Mouse (Mus musculus): ENCODE measurements at regions not wholly inside any gene's neighbourhood (a gene's known extent, or its start where the extent isn't known, plus 50 kb on each side); places are given as distances from the start of the nearest gene placed in this dataset.

GRCm38 (mm10) chr1:51682273-51682672 lies 204.0 kb upstream of the Nabp1 start:
- H3K4me3 ChIP-seq (replicated peaks; ENCODE audit: low read length): no peak overlapping the region
- no peak overlapping the region for H3K9ac ChIP-seq
- H3K27ac ChIP-seq: no peak overlapping the region
- no peaks in the 10 kb centered on the region for H3K36me3 ChIP-seq (replicated peaks; ENCODE audit: control insufficient read depth, insufficient read depth)
- DNase-seq (ENCODE audit: low spot score) (no peak), ATAC-seq (ENCODE audit: low FRiP score) (no peak)
- WGBS: 83% methylated on average over 5 of the region's 5 CpGs
- H3K4me1 ChIP-seq (replicated peaks; ENCODE audit: control insufficient read depth, insufficient read depth, low read length): peaks cover under 1% of the 10 kb centered on the region; the same call in 1 of the 2 replicates
- H3K4me2 ChIP-seq (replicated peaks): no peak overlapping the region
- H3K27me3 ChIP-seq (ENCODE audit: control insufficient read depth, insufficient read depth, low read length): no peaks in the 10 kb centered on the region
- no peaks in the 10 kb centered on the region for H3K9me3 ChIP-seq (ENCODE audit: control insufficient read depth, low read length)

- H3K4me1 ChIP-seq (replicated peaks; ENCODE audit: control insufficient read depth, insufficient read depth, low read length): no peaks in the 10 kb centered on the region
- H3K4me3 ChIP-seq (replicated peaks; ENCODE audit: low read length): no peak overlapping the region
- no peak overlapping the region for H3K4me2 ChIP-seq (replicated peaks)
- ATAC-seq (ENCODE audit: low FRiP score): no peak
- H3K36me3 ChIP-seq (replicated peaks; ENCODE audit: control insufficient read depth, insufficient read depth): no peaks in the 10 kb centered on the region
- no peaks in the 10 kb centered on the region for H3K9me3 ChIP-seq (ENCODE audit: control insufficient read depth, low read length)
- no peak overlapping the region for H3K9ac ChIP-seq
- H3K27ac ChIP-seq: no peak overlapping the region
- H3K27me3 ChIP-seq (ENCODE audit: control insufficient read depth, insufficient read depth, low read length): no peaks in the 10 kb centered on the region
- DNase-seq (ENCODE audit: low spot score): no peak
These were observed 203.6 kb upstream of the Nabp1 start for GRCm38 (mm10) chr1:51681872-51682271.

- ATAC-seq (ENCODE audit: low FRiP score): no peak
- WGBS: 78% methylated on average over 6 of the region's 6 CpGs
- H3K9me3 ChIP-seq (ENCODE audit: control insufficient read depth, low read length): no peaks in the 10 kb centered on the region
These were observed 202.5 kb upstream of the Nabp1 start for GRCm38 (mm10) chr1:51680725-51681124.

GRCm38 (mm10) chr1:51678290-51678928 lies 200.2 kb upstream of the Nabp1 start:
- Histone ChIP-seq H3K4me2 (replicated peaks) (no peak overlapping the region), H3K36me3 (replicated peaks; ENCODE audit: control insufficient read depth, insufficient read depth) (no peaks in the 10 kb centered on the region), H3K27ac (no peak overlapping the region), H3K27me3 (ENCODE audit: control insufficient read depth, insufficient read depth, low read length) (no peaks in the 10 kb centered on the region), H3K9me3 (ENCODE audit: control insufficient read depth, low read length) (0 out of 2 replicates have a peak, but pooled peaks cover 2% of the 10 kb centered on the region), H3K4me3 (replicated peaks; ENCODE audit: low read length) (no peak overlapping the region), H3K9ac (no peak overlapping the region), H3K4me1 (replicated peaks; ENCODE audit: control insufficient read depth, insufficient read depth, low read length) (no peaks in the 10 kb centered on the region)
- no peak for ATAC-seq (ENCODE audit: low FRiP score)
- no peak for DNase-seq (ENCODE audit: low spot score)
- WGBS: 70% methylated on average over 6 of the region's 6 CpGs

More at GRCm38 (mm10) chr1:51680725-51681124, 202.5 kb upstream of the Nabp1 start:
- H3K27ac ChIP-seq: no peak overlapping the region
- no peak overlapping the region for H3K9ac ChIP-seq
- no peaks in the 10 kb centered on the region for H3K27me3 ChIP-seq (ENCODE audit: control insufficient read depth, insufficient read depth, low read length)
- H3K36me3 ChIP-seq (replicated peaks; ENCODE audit: control insufficient read depth, insufficient read depth): no peaks in the 10 kb centered on the region
- no peak overlapping the region for H3K4me3 ChIP-seq (replicated peaks; ENCODE audit: low read length)
- no peaks in the 10 kb centered on the region for H3K4me1 ChIP-seq (replicated peaks; ENCODE audit: control insufficient read depth, insufficient read depth, low read length)
- no peak for DNase-seq (ENCODE audit: low spot score)
- H3K4me2 ChIP-seq (replicated peaks): no peak overlapping the region

GRCm38 (mm10) chr1:51677802-51678201 lies 199.6 kb upstream of the Nabp1 start:
- Histone ChIP-seq H3K4me2 (replicated peaks) (no peak overlapping the region), H3K27me3 (ENCODE audit: control insufficient read depth, insufficient read depth, low read length) (no peaks in the 10 kb centered on the region), H3K36me3 (replicated peaks; ENCODE audit: control insufficient read depth, insufficient read depth) (no peaks in the 10 kb centered on the region), H3K4me1 (replicated peaks; ENCODE audit: control insufficient read depth, insufficient read depth, low read length) (no peaks in the 10 kb centered on the region), H3K9ac (no peak overlapping the region), H3K27ac (no peak overlapping the region), H3K4me3 (replicated peaks; ENCODE audit: low read length) (no peak overlapping the region), H3K9me3 (ENCODE audit: control insufficient read depth, low read length) (0 out of 2 replicates have a peak, but pooled peaks cover 2% of the 10 kb centered on the region)
- DNase-seq (ENCODE audit: low spot score) (no peak), ATAC-seq (ENCODE audit: low FRiP score) (no peak)
- 45% methylated on average over 5 of the region's 5 CpGs for WGBS

GRCm38 (mm10) chr1:51671691-51672090 lies 193.5 kb upstream of the Nabp1 start:
- H3K27me3 ChIP-seq (ENCODE audit: control insufficient read depth, insufficient read depth, low read length): no peaks in the 10 kb centered on the region
- H3K36me3 ChIP-seq (replicated peaks; ENCODE audit: control insufficient read depth, insufficient read depth): no peaks in the 10 kb centered on the region
- 0 out of 2 replicates have a peak, but pooled peaks cover 3% of the 10 kb centered on the region for H3K4me1 ChIP-seq (replicated peaks; ENCODE audit: control insufficient read depth, insufficient read depth, low read length)
- H3K9ac ChIP-seq: no peak overlapping the region
- H3K9me3 ChIP-seq (ENCODE audit: control insufficient read depth, low read length): 0 out of 2 replicates have a peak, but pooled peaks cover 2% of the 10 kb centered on the region
- no peak overlapping the region for H3K4me2 ChIP-seq (replicated peaks)
- 71% methylated on average over 1 of the region's 1 CpGs for WGBS
- ATAC-seq (ENCODE audit: low FRiP score): no peak
- no peak overlapping the region for H3K27ac ChIP-seq
- no peak for DNase-seq (ENCODE audit: low spot score)
- no peak overlapping the region for H3K4me3 ChIP-seq (replicated peaks; ENCODE audit: low read length)

GRCm38 (mm10) chr1:51671287-51671686 lies 193.1 kb upstream of the Nabp1 start:
- H3K27ac ChIP-seq: peak overlapping the region; percentile 20; the same call in 1 of the 2 replicates
- DNase-seq (ENCODE audit: low spot score): no peak
- no peaks in the 10 kb centered on the region for H3K27me3 ChIP-seq (ENCODE audit: control insufficient read depth, insufficient read depth, low read length)
- WGBS: 50% methylated on average over 3 of the region's 3 CpGs
- H3K4me2 ChIP-seq (replicated peaks): no peak overlapping the region
- H3K4me1 ChIP-seq (replicated peaks; ENCODE audit: control insufficient read depth, insufficient read depth, low read length): 0 out of 2 replicates have a peak, but pooled peaks cover 3% of the 10 kb centered on the region
- H3K4me3 ChIP-seq (replicated peaks; ENCODE audit: low read length): no peak overlapping the region
- H3K9ac ChIP-seq: no peak overlapping the region
- 0 out of 2 replicates have a peak, but pooled peaks cover 2% of the 10 kb centered on the region for H3K9me3 ChIP-seq (ENCODE audit: control insufficient read depth, low read length)
- no peaks in the 10 kb centered on the region for H3K36me3 ChIP-seq (replicated peaks; ENCODE audit: control insufficient read depth, insufficient read depth)
- ATAC-seq (ENCODE audit: low FRiP score): 0 out of 2 replicates have a peak, but pooled peaks have one; percentile 62

GRCm38 (mm10) chr1:51670009-51670408 lies 191.8 kb upstream of the Nabp1 start:
- Histone ChIP-seq H3K9ac (no peak overlapping the region), H3K4me1 (replicated peaks; ENCODE audit: control insufficient read depth, insufficient read depth, low read length) (0 out of 2 replicates have a peak, but pooled peaks cover 3% of the 10 kb centered on the region), H3K27me3 (ENCODE audit: control insufficient read depth, insufficient read depth, low read length) (no peaks in the 10 kb centered on the region), H3K4me2 (replicated peaks) (no peak overlapping the region), H3K4me3 (replicated peaks; ENCODE audit: low read length) (no peak overlapping the region), H3K36me3 (replicated peaks; ENCODE audit: control insufficient read depth, insufficient read depth) (no peaks in the 10 kb centered on the region), H3K9me3 (ENCODE audit: control insufficient read depth, low read length) (0 out of 2 replicates have a peak, but pooled peaks cover 2% of the 10 kb centered on the region), H3K27ac (no peak overlapping the region)
- DNase-seq (ENCODE audit: low spot score) (no peak), ATAC-seq (ENCODE audit: low FRiP score) (no peak)
- WGBS: 63% methylated on average over 3 of the region's 3 CpGs

- H3K4me1 ChIP-seq (replicated peaks; ENCODE audit: control insufficient read depth, insufficient read depth, low read length): 0 out of 2 replicates have a peak, but pooled peaks cover 3% of the 10 kb centered on the region
- DNase-seq (ENCODE audit: low spot score): peak; percentile 59
These were observed 190.7 kb upstream of the Nabp1 start for GRCm38 (mm10) chr1:51668881-51669280.

More at GRCm38 (mm10) chr1:51668881-51669280, 190.7 kb upstream of the Nabp1 start:
- Histone ChIP-seq H3K4me3 (replicated peaks; ENCODE audit: low read length) (no peak overlapping the region), H3K4me2 (replicated peaks) (no peak overlapping the region), H3K27me3 (ENCODE audit: control insufficient read depth, insufficient read depth, low read length) (no peaks in the 10 kb centered on the region), H3K27ac (no peak overlapping the region), H3K36me3 (replicated peaks; ENCODE audit: control insufficient read depth, insufficient read depth) (no peaks in the 10 kb centered on the region), H3K9me3 (ENCODE audit: control insufficient read depth, low read length) (0 out of 2 replicates have a peak, but pooled peaks cover 2% of the 10 kb centered on the region), H3K9ac (no peak overlapping the region)
- no peak for ATAC-seq (ENCODE audit: low FRiP score)

All from hindbrain, embryonic 14.5 days (tissue).